Mouse (Mus musculus): ENCODE results near the gene Mfsd4a.

- TF ChIP-seq POLR2A (IDR thresholded peaks at IDR 0.05; ENCODE audit: low read depth, low read length), result no peak
- no peak for TF ChIP-seq CTCF (conservative IDR thresholded peaks at IDR 0.05; ENCODE audit: insufficient read depth, insufficient read length, low read depth, low read length)
These were observed 57.0 kb downstream of the Mfsd4a start for GRCm38 (mm10) chr1:132010632-132011501.
